In genomic region chr2:103957649-103958546, GRCm38 (mm10) we compare ENCODE assay signal across 8 mouse cellular contexts. TPM values are rescaled to one million over a fixed set of nuclear protein-coding genes. Genes with fewer than 3 reads are reported as not detected.
DNase-seq lines count a peak whose midpoint lies in the region; ATAC-seq and TF ChIP-seq lines count a peak whose summit lies in the region.

Lmo2 (plus strand) TSS chr2:103957986.

- no peak within 1 kb of the TSS for H3K27ac ChIP-seq in lung, embryonic 16.5 days (ENCODE audit: low read length)
- no peak within 1 kb of the TSS for H3K27ac ChIP-seq in forebrain, embryonic 10.5 days
- no peak within 1 kb of the TSS for H3K27ac ChIP-seq in hindbrain, embryonic 15.5 days (replicated peaks)
- peak within 1 kb of the TSS; percentile 94 for H3K27ac ChIP-seq in liver, embryonic 16.5 days (ENCODE audit: low read length)
- no peak within 1 kb of the TSS for H3K27ac ChIP-seq in stomach, postnatal 0 days (replicated peaks)

- 37% methylated on average over 10 of the region's 10 CpGs for WGBS in lung, embryonic 16.5 days
- 76% methylated on average over 10 of the region's 10 CpGs for WGBS in forebrain, embryonic 10.5 days
- WGBS in hindbrain, embryonic 15.5 days = 77% methylated on average over 10 of the region's 10 CpGs
- WGBS in liver, embryonic 16.5 days (ENCODE audit: insufficient replicate concordance) = 15% methylated on average over 10 of the region's 10 CpGs
- WGBS in stomach, postnatal 0 days = 55% methylated on average over 10 of the region's 10 CpGs

- H3K4me2 ChIP-seq in lung, embryonic 16.5 days (ENCODE audit: low read depth, low read length) = no peak within 1 kb of the TSS
- no peak within 1 kb of the TSS for H3K4me2 ChIP-seq in hindbrain, embryonic 15.5 days
- H3K4me2 ChIP-seq in liver, embryonic 16.5 days (ENCODE audit: low read depth, low read length) = peak within 1 kb of the TSS; percentile 73
- no peak within 1 kb of the TSS for H3K4me2 ChIP-seq in stomach, postnatal 0 days (replicated peaks; ENCODE audit: low read depth)

- no peaks in the 10 kb centered on the region for H3K9me3 ChIP-seq in lung, embryonic 16.5 days (ENCODE audit: control insufficient read depth, low read length)
- H3K9me3 ChIP-seq in forebrain, embryonic 10.5 days = no peaks in the 10 kb centered on the region
- H3K9me3 ChIP-seq in hindbrain, embryonic 15.5 days = no peaks in the 10 kb centered on the region
- no peaks in the 10 kb centered on the region for H3K9me3 ChIP-seq in liver, embryonic 16.5 days (replicated peaks; ENCODE audit: control insufficient read depth, low read length)
- no peaks in the 10 kb centered on the region for H3K9me3 ChIP-seq in stomach, postnatal 0 days (ENCODE audit: control insufficient read depth, low read length)

- H3K9ac ChIP-seq in lung, embryonic 16.5 days (ENCODE audit: low read length) = no peak within 1 kb of the TSS
- no peak within 1 kb of the TSS for H3K9ac ChIP-seq in hindbrain, embryonic 15.5 days
- peak within 1 kb of the TSS; percentile 79 for H3K9ac ChIP-seq in liver, embryonic 16.5 days (ENCODE audit: low read depth, low read length)
- no peak within 1 kb of the TSS for H3K9ac ChIP-seq in stomach, postnatal 0 days (ENCODE audit: low read length)

- H3K27me3 ChIP-seq in lung, embryonic 16.5 days (ENCODE audit: control insufficient read depth, insufficient read depth, low read depth, low read length) = no peaks in the 10 kb centered on the region
- no peaks in the 10 kb centered on the region for H3K27me3 ChIP-seq in forebrain, embryonic 10.5 days (ENCODE audit: poor library complexity, severe bottlenecking)
- no peaks in the 10 kb centered on the region for H3K27me3 ChIP-seq in hindbrain, embryonic 15.5 days
- H3K27me3 ChIP-seq in liver, embryonic 16.5 days (ENCODE audit: control insufficient read depth, insufficient read depth, low read depth, low read length) = no peaks in the 10 kb centered on the region
- no peaks in the 10 kb centered on the region for H3K27me3 ChIP-seq in stomach, postnatal 0 days (ENCODE audit: control insufficient read depth, insufficient read depth, low read length)

- H3K36me3 ChIP-seq in lung, embryonic 16.5 days (ENCODE audit: control insufficient read depth, insufficient read depth, low read length) = no peaks in the 10 kb centered on the region
- no peaks in the 10 kb centered on the region for H3K36me3 ChIP-seq in forebrain, embryonic 10.5 days (replicated peaks)
- no peaks in the 10 kb centered on the region for H3K36me3 ChIP-seq in hindbrain, embryonic 15.5 days
- peaks cover 11% of the 10 kb centered on the region for H3K36me3 ChIP-seq in liver, embryonic 16.5 days (ENCODE audit: control insufficient read depth, insufficient read depth)
- no peaks in the 10 kb centered on the region for H3K36me3 ChIP-seq in stomach, postnatal 0 days (ENCODE audit: control insufficient read depth, insufficient read depth, low read length)

- no peak within 1 kb of the TSS for H3K4me3 ChIP-seq in lung, embryonic 16.5 days (ENCODE audit: low read length)
- H3K4me3 ChIP-seq in forebrain, embryonic 10.5 days = no peak within 1 kb of the TSS
- H3K4me3 ChIP-seq in hindbrain, embryonic 15.5 days = no peak within 1 kb of the TSS
- H3K4me3 ChIP-seq in liver, embryonic 16.5 days (ENCODE audit: low read depth, low read length) = peak within 1 kb of the TSS; percentile 77
- no peak within 1 kb of the TSS for H3K4me3 ChIP-seq in stomach, postnatal 0 days (ENCODE audit: low read depth, low read length)

- ATAC-seq in lung, embryonic 16.5 days (ENCODE audit: low read depth) = no peak
- ATAC-seq in hindbrain, embryonic 15.5 days (ENCODE audit: low FRiP score, low read depth) = no peak
- peak; percentile 79 for ATAC-seq in liver, embryonic 16.5 days (ENCODE audit: low read depth)
- no peak for ATAC-seq in stomach, postnatal 0 days (ENCODE audit: low FRiP score, low TSS enrichment)

- no peak for TF ChIP-seq EP300 in stomach, postnatal 0 days (optimal IDR thresholded peaks at IDR 0.05)

- no peak for DNase-seq in lung, postnatal 14 days
- DNase-seq in forebrain, embryonic 10.5 days (ENCODE audit: extremely low spot score, low spot score) = no peak
- DNase-seq in stomach, postnatal 0 days (ENCODE audit: low spot score) = no peak
- DNase-seq in cerebellum, adult 8-10 months = no peak
- no peak for DNase-seq in urinary bladder, postnatal 4 days (ENCODE audit: low spot score in 2 of 2)

- TF ChIP-seq CTCF in stomach, postnatal 0 days (IDR thresholded peaks at IDR 0.05; ENCODE audit: low read depth) = no peak

- no peaks in the 10 kb centered on the region for H3K4me1 ChIP-seq in lung, embryonic 16.5 days (replicated peaks; ENCODE audit: control insufficient read depth, insufficient read depth, low read length)
- H3K4me1 ChIP-seq in forebrain, embryonic 10.5 days = no peaks in the 10 kb centered on the region
- no peaks in the 10 kb centered on the region for H3K4me1 ChIP-seq in hindbrain, embryonic 15.5 days (replicated peaks)
- H3K4me1 ChIP-seq in liver, embryonic 16.5 days (ENCODE audit: control insufficient read depth, low read depth, low read length) = peaks cover 37% of the 10 kb centered on the region
- H3K4me1 ChIP-seq in stomach, postnatal 0 days (replicated peaks; ENCODE audit: control insufficient read depth, insufficient read depth) = no peaks in the 10 kb centered on the region

RNA-seq across cellular contexts. Expression of gene Lmo2, which starts in this region (rescaled TPM):
- 27.1 and 31.6 TPM in 2 replicates for polyA plus RNA-seq in lung, embryonic 16.5 days (2015; fragmentation: Nextera tagmentation; extraction: Ambion mirVana)
- polyA plus RNA-seq in forebrain, embryonic 10.5 days (2016; fragmentation: Nextera tagmentation; extraction: Ambion mirVana) = 24.3 and 26.4 TPM in 2 replicates
- polyA plus RNA-seq in hindbrain, embryonic 15.5 days (2015; fragmentation: Nextera tagmentation; extraction: Ambion mirVana) = 36.0 and 37.9 TPM in 2 replicates
- 126 and 128 TPM in 2 replicates for polyA plus RNA-seq in liver, embryonic 16.5 days (2015; fragmentation: Nextera tagmentation; extraction: Ambion mirVana)
- polyA plus RNA-seq in stomach, postnatal 0 days (2015; fragmentation: Nextera tagmentation; extraction: Ambion mirVana) = 10.6 and 11.1 TPM in 2 replicates
